Mouse (Mus musculus) lung, postnatal 14 days (tissue): ENCODE results near the gene Gpcpd1.
"Not testable (repeated sequence)": the region's sequence is repeated elsewhere in the genome, so short reads cannot be mapped to it uniquely, and the experiment has no call there.

ENCODE experiments used
- DNase-seq: peaks from one replicate; pipeline ENCODE4 v3.0.0; 2021

Gene Gpcpd1

GRCm38 (mm10) chr2:132587240-132587779 is at the start of gene Gpcpd1:
TSS of gene Gpcpd1 (minus strand) at chr2:132587729.
- DNase-seq, result no peak

DNA sequence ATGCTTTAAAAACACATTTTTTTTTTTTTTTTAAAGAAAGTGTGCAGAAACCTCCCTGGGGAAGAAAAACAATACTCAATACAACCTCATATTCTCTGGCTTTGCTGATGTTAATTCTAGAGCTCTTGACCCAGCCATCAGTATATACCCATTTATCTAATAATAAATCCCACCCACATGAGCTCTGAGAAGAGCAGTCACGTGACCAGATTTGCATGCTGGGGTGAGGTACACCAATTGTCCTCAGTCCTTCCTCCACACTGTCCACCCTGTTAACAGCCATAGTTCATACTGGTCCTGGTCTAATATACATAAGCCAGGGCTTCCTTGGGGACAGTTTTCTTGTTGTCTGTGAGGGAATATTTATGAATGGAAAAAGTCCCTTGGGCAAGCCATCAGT is 49.0 kb upstream of the Gpcpd1 start:
- DNase-seq, result no peak

GRCm38 (mm10) chr2:132628626-132629025 is 41.1 kb upstream of the Gpcpd1 start:
- DNase-seq, result no peak

- DNase-seq, result no peak
Measured at GRCm38 (mm10) chr2:132623092-132623491, 35.6 kb upstream of the Gpcpd1 start.

GRCm38 (mm10) chr2:132617693-132618092 is 30.2 kb upstream of the Gpcpd1 start:
- DNase-seq, result no peak

GRCm38 (mm10) chr2:132613581-132614188 is 26.2 kb upstream of the Gpcpd1 start:
- no peak for DNase-seq

GRCm38 (mm10) chr2:132611551-132612233 is 24.2 kb upstream of the Gpcpd1 start:
- no peak for DNase-seq

- no peak for DNase-seq
Measured at GRCm38 (mm10) chr2:132607141-132608093, 19.9 kb upstream of the Gpcpd1 start.

DNA sequence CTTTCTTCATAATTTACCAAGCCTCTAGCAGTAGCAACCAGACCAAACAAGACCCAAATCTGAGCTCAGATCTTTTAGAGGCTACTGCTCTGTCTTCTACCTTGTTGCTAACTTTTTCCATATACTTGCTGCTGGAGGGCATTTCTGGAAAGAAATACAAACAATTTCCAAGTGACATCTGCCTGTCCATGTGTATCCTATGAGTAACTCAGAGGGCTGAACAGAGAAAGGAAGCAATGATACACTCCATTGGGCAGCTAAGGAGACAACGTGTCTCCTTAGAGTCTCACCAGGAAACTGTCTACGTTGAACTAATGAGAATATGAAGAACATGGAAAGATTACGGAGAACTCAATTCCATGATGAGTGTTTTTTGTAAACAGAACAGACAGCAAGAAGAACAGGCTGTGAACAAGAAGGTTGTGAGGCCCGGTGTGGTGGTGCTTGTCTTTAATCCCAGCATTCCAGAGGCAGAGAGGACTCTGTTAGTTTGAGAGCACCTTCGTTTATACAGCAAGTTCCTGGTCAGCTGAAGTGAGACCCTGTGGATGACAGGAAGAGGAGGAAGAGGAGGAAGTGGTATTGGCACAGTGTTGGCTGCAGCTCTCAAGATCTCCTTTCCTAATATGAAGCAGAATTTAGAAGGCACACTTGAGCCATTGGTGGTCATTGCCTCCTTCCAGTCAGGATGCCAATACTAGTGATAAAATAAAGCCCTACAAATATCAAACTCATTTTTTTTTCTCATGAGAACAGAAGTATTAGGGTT is 18.4 kb upstream of the Gpcpd1 start:
- DNase-seq, result no peak

GRCm38 (mm10) chr2:132604922-132605321 is 17.4 kb upstream of the Gpcpd1 start:
- DNase-seq, result no peak

DNA sequence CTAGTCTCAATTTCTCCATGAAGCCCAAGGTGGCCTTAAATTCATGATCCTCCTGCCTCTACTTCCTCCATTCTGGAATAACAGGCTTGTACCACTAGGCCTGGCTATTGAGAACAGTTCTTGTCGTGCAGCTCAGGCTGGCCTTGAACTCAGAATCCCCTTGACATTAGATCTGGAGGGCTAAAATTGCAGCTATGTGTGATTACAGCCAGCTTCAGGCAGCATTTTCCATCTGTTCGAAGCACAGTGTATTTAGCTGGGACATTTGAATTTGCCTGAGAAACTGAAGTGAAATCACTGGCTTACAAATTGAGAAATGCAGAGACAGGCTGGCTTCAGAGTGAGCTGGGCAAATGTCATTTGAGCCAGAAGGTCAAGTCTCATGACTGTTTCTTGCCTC is 16.2 kb upstream of the Gpcpd1 start:
- DNase-seq, result no peak

DNA sequence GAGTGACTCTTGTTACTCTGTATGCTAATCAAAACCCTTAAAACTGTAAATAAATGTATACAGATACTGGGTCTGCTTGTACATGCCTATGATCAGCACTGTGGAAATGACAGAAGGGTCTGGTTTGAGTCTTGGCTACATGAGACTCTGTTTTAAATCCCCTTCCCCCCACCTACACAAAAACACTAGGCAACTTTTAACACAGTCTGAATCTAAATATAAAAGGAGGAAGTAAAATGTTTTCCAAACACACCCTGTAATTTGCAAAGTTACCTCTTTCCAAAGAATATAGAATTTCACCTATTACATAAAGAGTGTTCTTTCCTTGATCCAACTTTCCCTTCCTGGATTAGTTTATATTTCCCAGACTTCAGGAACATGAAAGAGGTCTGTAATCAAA is 14.2 kb upstream of the Gpcpd1 start:
- no peak for DNase-seq

- no peak for DNase-seq
Measured at GRCm38 (mm10) chr2:132600081-132600480, 12.6 kb upstream of the Gpcpd1 start.

DNA sequence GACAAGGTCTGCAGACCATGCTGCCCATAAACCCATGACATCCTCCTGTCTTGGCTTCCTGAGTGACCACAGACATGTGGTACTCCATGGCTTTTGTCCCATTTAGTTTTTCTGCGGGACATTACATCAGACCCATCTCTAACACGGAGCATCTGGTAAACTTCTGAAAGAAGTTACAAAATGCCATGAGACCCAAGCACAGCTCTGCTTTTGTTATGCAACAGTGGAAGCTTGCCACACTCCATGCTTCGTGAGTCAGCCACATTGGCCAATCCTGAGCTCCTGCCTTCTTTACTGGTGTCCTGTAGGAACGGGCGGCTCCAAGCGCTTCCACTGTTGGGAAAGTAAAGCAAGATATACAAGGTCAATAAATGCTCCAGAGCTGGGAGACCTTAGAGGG is 11.6 kb upstream of the Gpcpd1 start:
- DNase-seq, result peak; percentile 65

GRCm38 (mm10) chr2:132597866-132598480 is 10.4 kb upstream of the Gpcpd1 start:
- no peak for DNase-seq

DNA sequence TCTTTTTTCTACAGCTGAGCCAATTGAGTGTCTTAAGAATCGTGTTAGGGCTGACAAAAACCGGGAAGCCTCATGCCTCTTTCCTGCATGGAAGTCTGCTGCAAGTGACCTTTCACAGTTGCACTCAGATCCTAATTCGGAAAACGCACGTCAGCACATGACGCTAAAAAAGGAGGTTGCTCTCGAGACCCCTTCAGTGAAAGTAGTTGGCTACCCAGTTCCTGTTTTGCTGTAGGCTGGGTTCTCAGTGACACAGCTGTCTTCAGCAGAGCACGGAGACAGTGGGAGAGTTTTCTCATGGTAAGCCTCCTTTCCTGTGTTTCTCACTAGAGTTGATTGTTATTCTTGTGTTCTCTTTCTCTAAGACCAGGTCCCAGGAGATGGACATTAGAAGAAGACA is 9.7 kb upstream of the Gpcpd1 start:
- DNase-seq, result peak; percentile 19

- peak; percentile 14 for DNase-seq
Measured at GRCm38 (mm10) chr2:132595601-132596235, 8.2 kb upstream of the Gpcpd1 start.

GRCm38 (mm10) chr2:132592126-132592525 is 4.6 kb upstream of the Gpcpd1 start:
- no peak for DNase-seq

GRCm38 (mm10) chr2:132591579-132591978 is 4.0 kb upstream of the Gpcpd1 start:
- DNase-seq, result not testable (repeated sequence)

GRCm38 (mm10) chr2:132589906-132590538 is 2.5 kb upstream of the Gpcpd1 start:
- no peak for DNase-seq

GRCm38 (mm10) chr2:132586006-132586405 is 1.5 kb downstream of the Gpcpd1 start:
- DNase-seq, result no peak
